Mouse (Mus musculus) cerebellum, adult 8-10 months (tissue): Measurements from ENCODE around the gene Hoxb9.

Experiments
- DNase-seq: peaks from one replicate; pipeline ENCODE4 v3.0.0; 2022

The Hoxb9 gene

DNA sequence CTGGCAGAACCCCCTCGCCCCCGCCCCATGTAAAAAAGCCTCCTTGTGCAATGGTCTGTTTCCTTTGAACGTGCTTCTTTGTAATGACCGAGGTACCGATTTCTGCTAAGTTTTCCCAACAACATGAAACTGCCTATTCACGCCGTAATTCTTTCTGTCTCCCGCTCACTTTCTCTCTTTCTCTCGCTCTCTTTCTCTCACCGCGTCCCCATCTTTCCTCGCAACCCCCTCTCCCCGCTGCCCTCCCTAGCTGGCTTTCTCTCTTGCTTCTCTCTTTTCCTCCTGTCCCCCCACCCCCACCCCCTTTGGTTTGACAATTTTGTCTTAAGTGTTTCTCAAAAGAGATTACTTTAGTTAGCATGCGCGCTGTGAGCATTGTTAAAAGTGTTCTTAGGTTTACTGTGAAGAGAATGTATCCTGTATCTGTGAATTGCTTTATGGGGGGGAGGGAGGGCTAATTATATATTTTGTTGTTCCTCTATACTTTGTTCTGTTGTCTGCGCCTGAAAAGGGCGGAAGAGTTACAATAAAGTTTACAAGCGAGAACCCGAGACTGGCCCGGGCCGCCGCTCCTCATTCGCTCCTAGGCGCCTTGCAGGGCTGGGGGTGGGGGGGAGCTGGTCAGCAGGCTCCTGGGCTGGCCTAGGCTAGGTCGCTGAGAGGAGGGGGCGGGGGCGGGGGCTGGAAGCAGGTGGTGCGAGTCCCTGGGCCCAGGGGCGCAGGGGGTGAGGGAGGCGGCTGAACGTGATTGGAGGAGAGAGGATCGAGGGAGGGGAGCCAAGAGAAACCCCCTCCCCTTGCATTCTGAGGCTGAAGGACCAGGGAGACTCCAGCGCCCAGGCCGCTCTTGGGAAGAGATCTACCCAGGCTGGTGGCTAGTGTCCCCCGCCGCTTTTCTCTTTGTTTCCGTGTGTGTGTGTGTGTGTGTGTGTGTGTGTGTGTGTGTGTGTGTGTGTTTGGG is 13.8 kb downstream of the Hoxb9 start:
- DNase-seq = no peak

DNA sequence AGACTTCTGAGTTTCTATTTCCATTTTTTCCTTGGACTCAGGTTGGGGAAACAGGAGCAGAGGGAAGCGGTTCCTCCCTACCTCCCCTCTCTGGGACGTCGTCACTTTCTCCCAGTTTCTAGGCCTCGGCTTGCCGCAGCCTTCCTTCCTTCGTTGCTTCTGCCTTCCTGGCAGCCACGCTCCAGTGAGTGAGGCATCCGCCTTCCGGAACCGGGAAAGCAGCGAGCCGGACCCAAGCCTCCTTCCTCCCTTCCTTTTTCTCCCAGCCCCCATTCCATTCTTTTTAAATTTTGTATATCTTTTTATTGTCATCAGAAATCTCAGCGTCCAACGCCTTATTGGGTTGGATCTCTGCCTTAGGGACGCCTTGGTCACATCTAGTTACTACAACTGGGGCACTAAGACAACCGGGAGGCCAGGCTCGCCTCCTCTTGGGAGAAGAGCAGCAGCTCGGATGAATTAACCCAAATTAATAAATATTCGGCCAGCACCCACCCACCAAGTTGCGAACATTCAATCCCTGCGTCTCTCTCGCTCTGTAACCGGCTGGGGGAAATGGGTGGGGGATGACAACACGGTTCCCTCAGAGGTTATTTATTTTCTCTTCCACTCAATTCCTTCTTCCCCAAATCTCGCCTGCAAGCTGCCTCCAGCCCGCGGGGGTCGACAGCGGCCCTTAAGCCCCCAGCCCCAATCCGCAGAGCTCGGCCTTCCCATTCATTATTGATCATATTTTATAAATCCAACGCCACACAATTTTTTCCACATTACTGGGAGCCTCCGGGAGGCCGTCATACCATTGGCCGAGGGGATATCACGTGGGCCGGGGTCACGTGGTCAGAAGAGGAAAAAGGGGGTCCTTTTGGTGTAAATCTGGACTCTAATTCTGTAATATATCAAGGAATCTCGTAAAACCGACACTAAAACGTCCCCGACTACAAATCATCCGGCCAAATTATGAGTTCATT is 14.8 kb downstream of the Hoxb9 start, which contains the start of gene Hoxb7:
Hoxb7 (plus strand) TSS at position 853 of the 968 bp plus-strand sequence.
- DNase-seq = no peak

DNA sequence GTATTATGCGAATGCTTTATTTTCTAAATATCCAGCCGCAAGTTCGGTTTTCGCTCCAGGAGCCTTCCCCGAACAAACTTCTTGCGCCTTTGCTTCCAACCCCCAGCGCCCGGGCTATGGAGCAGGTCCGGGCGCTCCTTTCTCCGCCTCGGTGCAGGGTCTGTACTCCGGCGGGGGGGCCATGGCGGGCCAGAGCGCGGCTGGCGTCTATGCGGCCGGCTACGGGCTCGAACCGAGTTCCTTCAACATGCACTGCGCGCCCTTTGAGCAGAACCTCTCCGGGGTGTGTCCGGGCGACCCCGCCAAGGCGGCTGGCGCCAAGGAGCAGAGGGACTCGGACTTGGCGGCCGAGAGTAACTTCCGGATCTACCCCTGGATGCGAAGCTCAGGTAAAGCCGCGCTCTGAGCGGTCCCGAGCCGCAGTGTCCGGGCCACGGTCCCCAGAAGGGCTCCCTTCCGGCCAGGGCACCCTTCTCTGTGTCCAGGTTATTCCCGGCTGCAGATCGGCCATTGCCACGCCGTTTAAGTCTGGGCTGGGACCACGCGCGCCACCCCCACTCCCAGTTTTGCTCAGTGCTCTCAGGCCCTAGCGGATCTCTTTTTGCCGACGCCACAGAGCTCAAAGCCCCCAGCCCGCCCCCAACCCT is 15.6 kb downstream of the Hoxb9 start:
- no peak for DNase-seq

DNA sequence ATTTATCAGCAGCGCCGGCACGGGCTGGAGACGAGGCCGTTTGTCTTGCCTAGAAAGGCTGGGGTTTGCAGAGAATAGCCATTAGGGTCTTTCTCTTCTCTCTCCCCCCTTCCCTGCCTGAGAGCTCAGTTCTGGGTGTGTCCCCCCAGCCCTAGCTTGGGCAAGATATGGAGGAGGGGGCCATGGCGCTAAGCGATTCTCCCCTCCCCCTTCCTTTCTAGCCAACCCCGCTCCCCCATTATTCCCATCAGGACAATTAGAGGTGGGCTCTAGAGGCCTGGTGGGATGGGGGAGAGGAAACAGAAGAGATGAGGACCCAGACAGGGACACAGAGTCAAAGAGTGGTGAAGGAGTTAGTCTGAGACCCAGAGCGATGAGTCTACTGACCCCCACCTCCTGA is 16.2 kb downstream of the Hoxb9 start:
- no peak for DNase-seq

DNA sequence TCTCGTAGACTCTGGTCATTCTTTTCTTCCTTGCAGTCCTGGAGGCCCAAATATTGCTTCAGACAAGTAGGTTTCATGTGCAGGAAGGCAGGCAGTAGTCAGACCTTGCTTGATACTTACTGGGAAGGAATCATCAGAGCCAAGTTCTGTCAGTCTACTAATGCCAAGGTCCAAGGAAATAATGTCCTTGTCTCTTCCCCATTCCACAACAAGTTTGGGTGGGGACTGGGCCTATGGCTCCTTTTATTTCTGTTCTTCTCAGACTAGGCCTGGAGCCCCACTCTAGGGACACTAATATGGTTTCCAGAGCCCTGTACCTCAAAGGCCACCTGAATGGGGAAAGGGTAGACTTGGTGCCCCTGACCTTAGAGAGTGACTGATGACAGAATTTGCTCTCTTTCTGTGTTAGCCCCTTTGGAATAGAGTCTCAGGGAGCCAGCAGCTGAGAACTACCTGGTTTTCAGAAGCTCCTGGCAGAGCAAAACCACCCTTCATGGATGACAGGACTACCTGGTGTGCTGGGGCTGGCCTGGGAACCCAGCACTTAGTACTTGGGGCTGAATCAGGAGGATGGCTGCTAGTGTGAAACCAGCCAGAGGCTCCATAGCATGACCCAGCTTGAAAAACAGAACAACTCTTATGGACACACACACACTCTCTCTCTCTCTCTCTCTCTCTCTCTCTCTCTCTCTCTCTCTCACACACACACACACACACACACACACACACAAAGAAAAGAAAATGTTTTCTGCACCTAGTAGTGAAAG is 17.4 kb downstream of the Hoxb9 start:
- no peak for DNase-seq

DNA sequence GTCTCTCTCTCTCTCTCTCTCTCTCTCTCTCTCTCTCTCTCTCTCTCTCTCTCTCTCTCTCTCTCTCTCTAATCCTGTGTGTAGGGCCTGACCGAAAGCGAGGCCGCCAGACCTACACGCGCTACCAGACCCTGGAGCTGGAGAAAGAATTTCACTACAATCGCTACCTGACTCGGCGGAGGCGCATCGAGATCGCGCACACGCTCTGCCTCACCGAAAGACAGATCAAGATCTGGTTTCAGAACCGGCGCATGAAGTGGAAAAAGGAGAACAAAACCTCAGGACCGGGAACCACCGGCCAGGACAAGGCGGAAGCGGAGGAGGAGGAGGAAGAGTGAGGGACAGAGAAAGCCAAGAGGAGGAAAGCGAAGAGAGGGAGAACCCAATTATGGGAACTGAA is 18.0 kb downstream of the Hoxb9 start:
- DNase-seq = no peak

DNA sequence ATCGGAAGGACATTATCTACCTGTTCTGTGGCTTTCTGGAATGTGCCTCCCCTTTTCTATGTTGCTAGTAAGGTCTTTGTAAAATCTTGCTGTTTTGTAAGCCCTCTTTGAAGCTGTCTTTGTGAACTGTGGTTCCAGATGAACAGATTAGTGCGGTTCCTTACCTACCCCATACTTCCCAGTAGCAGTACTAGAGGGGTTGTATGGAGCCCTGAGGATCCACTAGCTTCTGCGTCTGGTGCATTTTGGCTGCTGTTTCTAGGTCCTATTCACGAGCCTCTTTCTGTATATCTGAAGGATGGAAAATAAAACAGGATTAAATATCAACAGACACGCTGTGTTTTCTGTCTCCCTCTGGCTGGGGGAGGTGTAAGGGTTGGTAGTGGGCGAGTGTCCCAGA is 18.6 kb downstream of the Hoxb9 start:
- no peak for DNase-seq

GRCm38 (mm10) chr11:96290705-96291355 is 19.6 kb downstream of the Hoxb9 start:
- no peak for DNase-seq

DNA sequence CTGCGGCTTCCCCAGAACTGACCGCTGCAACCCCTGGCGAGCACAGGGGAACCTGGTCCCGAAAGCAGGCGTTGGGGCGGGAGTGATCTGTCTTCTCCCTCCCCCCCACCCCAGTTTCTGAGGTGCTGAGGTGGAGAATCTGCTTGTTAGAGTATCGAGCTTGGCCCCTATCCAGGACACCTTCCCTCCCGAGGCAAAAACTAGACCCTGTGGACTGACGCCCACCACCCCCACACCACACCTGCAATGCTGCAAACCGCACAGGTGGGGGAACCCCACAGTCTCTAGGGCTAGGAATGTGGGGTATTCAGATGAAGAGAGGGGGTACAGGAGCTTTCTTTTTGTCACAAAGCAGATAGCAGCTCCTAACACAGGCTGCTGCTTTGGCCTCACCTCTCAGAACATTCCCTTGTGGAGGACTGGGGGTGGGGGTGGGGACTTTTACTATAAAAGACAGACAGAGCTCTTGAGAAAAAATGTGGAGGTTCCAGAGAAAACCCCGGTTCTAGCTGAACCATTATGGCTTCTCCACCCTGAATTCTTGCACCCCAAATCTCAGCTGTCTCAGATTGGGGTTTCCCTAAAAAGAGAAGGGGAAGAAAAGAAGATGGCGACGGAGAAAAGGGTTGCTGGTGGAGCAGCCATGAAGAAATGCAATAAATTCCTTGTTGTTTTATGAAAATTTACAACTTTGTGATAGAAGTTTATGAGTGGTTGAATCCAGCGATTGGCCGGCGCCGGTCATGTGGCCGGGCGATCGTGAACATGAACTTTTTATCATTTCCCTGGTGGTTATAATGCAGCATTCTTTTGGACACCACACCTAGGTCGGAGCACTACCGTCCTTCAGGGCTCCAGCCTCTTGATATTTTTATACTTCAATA is 20.7 kb downstream of the Hoxb9 start, which contains the start of gene Hoxb6:
Hoxb6 (plus strand) TSS at position 796 of the 884 bp plus-strand sequence.
- no peak for DNase-seq

- no peak for DNase-seq
Measured at GRCm38 (mm10) chr11:96292565-96293301, 21.5 kb downstream of the Hoxb9 start.

DNA sequence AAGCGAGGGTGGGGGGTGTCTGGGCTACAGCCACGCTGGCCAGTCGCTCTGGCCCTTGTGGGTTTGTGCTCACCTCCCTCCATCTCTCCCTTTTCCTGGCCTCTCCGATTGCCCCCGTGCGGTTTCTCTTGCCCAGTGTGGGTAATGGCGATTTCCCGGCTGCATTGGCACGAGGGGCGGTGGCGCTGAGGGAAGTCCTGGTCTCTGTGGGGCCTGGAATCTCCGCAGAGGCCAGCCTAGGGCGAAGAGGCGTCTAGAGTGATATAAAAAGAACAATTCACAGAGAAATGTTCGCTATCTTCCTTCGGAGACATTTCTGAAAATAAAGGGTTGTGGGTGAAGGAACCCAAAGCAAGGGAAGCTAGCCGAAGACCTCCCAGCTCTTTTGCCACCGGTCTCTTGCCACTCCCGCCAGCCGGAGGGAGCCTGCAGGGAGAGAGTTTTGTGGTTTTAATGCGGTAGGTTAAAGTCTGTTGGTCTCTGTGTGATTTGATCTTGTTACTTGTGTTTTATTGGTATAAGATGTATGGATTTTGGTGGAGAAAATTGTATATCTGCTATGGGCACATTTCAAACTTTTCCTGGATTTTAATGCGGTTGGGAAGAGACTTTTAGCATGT is 22.2 kb downstream of the Hoxb9 start:
- DNase-seq = no peak

- no peak for DNase-seq
Measured at GRCm38 (mm10) chr11:96294245-96295091, 23.2 kb downstream of the Hoxb9 start.

DNA sequence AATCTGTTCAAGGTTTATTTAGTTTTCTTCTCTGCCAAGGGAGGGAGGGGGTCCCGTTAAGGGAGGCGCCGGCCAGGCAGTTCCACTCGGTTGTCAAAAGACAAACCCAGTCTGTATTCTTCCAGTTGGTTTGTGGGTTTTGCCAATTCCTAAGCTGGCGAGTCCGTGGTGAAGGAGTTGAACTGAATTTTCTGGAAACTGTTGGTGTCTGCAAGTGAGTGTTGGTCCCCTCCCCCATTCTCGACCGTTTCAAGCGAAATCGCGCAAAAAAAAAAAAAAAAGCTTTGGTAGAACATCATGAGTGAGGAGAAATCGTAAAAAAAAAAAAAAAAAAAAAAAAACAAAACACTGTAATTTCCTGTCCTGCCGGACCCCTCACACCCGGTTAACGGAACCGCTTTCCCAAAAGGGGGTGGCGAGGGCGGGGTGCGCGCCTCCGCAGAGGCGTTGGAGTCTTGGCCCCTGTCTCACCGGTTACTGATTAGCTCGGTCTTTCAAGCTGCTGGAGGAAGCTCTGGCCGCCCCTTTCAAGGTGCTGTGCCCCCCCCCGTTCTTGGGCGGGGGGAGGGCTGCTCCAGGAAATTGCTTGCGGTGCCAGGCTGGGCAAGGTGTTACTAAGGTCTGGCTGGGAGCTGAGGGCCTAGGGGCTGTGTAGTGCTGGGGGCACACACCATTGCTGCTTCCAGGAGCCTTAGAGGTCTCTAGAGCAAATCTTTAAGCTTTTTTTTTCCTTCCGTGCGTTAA is 24.0 kb downstream of the Hoxb9 start:
- no peak for DNase-seq

GRCm38 (mm10) chr11:96296997-96297396 is 25.7 kb downstream of the Hoxb9 start:
- DNase-seq = no peak

DNA sequence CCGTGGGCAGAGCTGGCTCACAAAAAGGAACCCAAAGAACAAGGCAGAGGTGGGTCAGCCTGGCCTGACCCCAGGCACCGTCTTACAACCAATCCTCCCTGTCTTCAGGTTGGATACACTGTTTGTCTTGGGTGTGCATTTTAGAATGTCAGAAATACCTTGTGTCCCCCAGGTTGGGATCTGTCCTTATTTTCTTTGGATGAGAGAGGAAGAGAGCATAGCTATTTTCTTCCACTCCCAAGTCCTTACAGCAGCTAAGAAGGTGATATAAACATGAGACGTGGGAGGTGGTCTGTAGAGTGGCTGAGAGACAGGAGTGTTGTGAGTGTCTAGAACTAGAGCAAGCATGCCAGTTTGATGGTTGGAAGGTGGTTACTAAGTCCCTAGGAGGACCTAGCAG is 26.2 kb downstream of the Hoxb9 start:
- no peak for DNase-seq

GRCm38 (mm10) chr11:96297968-96298635 is 26.8 kb downstream of the Hoxb9 start:
- DNase-seq = no peak
